Mouse (Mus musculus) E14TG2a.4 (cell line): ENCODE results near the gene Rps6kb2.

Experiments
- CTCF ChIP-seq: conservative IDR thresholded peaks from 2 replicates; pipeline ENCODE4 v1.5.1; 2014; ENCODE audit warnings: low read length
- NANOG ChIP-seq: IDR thresholded peaks from 2 replicates; pipeline ENCODE4 v1.6.1; 2014; ENCODE audit warnings: borderline replicate concordance, low read length, mixed read lengths

DNA sequence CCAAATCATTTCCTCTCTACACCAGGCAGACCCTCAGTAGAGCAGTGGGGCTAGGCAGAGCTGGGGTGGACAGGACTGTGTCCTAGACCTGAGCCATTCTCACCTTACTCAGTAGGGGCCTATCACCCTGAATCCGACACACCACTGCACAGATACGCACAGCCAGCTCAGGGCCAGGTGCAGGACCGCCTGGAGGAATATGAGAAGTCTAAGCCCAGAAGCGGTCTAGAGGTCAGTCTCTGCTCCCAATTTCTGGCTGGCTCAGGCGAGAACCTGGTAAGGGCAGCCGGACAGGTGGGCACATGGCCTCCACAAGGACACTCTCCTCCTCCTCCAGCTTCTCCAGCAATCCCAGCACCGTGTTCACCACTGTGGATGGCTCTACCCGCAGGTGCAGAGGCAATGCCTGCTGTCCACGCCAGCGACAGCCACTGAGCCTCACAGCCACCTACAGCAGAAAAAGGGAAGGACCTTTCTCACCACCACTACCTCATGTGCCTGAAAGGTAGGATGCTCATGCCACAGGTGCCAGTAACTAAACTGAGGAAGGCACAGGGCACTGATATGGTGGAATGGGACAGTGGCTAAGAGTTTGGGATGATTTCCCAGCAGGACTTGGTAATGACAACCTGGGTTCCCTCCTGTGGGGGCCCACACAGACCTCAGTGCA, 7.7 kb upstream of the Rps6kb2 start:
- TF ChIP-seq CTCF, result no peak
- no peak for TF ChIP-seq NANOG
